Mouse (Mus musculus): ENCODE measurements around the gene Usp42.

DNA sequence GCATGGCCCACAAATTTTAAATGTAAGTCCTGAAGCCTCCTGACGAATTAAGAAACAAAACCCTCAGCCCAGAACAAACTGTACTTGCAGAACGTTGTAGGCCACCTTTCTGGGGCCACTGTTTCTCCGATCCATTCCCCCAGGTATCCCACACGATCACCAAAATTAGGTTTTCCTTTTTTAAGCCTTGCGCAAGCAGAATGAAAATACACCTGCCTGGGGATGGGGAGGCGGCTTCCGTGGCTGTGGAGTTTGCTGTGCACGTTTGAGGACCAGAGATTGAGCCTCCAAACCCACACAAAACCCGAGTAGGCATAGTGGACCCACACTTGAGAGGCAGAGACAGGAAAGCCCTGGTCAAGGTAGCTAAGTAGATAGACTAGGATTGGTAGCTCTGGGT lies 41.7 kb downstream of the Usp42 start:
- TF ChIP-seq CTCF (IDR thresholded peaks at IDR 0.05; ENCODE audit: insufficient read depth, low read depth, low read length) (no peak), POLR2A (IDR thresholded peaks at IDR 0.05; ENCODE audit: insufficient read depth, low read depth, low read length) (no peak)

All from olfactory bulb, adult 2 months (tissue).